Mouse (Mus musculus) left cerebral cortex, adult 11 months (tissue): Measurements from ENCODE around the gene Klc3.
A peak's percentile ranks its signal among the peaks of the same experiment; 100 is the strongest.

Source experiments
- DNase-seq: peaks from one replicate; pipeline ENCODE4 v3.0.0; 2022; ENCODE audit warnings: low spot score

The Klc3 gene

DNA sequence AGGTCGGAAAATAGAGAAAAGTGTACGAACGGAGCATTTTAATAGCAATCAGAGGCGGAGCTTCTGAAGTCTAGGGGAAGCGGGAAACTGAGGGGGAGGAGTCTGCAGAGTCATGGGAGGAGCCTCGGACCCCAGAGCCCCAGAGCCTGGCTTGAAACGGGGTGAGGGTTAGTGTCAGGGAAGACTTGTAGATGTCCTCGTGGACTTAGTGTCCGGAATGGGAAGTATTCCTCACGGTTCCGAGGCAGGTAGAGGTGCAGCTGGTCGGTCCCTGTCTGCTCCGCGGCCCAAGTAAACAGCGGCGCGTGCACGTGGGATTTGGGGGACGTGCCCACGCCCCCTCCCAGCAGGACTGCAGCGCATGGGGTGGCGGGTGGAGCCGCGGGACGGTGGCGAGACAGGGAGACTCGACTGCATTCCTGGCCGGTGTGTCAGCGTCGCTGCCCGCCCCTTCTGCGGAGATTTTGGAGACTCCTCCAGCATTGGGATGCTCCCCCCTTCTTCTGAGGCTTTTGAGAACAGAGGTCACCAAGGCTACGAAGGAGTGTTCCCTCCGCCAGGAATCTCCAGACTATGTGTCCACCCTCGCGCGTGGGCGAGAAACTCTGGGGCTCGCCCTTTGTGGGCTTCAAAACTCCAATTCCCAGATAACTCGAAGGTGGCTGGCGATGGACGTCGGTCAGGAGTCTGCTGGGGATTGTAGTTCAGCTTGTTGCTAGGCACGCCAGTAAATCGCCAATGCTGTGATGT is 43.8 kb downstream of the Klc3 start:
- DNase-seq = peak; percentile 70

DNA sequence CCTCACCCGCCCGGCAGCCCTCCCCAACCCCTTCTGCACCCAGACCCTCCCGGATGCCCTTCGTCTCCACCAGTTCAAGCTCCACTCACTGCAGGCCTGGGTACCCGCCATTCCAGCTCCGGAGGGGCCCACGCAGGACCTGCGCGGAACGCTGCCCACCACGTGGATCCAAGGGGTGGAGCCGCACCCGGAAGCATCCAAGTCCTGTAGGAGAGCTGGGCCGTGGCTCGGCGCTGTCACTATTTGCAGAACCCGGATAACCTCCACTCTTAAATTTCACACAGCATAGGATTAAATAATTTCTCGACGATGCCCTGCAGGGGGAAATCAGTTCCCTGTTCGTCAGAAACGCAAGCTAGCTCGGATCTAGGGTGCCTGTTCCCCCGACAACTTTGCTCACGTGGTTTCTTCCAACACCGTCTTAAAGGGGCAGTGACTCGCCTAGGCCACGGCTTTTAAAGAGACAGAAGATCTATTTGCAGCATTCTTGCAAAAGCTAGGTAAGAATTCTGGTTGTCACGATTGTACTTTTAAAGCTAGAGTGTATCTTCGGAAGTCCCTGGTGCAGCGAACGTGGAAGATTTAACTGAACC is 44.5 kb downstream of the Klc3 start, which contains the start of the genes Cd3eap and Ppp1r13l:
TSS of gene Cd3eap (minus strand) at position 185 of the 593 bp plus-strand sequence.
TSS of gene Ppp1r13l (plus strand) at position 451 of the 593 bp plus-strand sequence.
- peak; percentile 85 for DNase-seq

DNA sequence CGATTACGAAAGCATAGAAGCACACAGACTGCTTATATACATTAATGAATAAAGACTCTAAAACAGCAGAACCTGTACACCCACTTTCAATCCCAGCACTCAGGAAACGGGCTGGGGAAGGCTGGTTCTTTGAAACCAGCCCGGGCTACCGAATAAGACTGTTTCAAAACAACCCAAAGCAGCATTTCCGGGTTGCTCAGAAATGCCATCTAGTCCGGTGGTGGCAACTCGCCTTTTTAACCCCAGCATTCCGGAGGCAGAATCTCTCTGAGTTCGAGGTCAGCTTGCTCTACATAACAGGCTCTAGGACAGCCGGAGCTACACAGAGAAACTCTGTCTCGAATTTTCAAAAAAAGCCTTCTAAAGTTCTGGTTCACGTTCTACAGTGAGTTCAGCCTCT is 45.3 kb downstream of the Klc3 start:
- DNase-seq = no peak

DNA sequence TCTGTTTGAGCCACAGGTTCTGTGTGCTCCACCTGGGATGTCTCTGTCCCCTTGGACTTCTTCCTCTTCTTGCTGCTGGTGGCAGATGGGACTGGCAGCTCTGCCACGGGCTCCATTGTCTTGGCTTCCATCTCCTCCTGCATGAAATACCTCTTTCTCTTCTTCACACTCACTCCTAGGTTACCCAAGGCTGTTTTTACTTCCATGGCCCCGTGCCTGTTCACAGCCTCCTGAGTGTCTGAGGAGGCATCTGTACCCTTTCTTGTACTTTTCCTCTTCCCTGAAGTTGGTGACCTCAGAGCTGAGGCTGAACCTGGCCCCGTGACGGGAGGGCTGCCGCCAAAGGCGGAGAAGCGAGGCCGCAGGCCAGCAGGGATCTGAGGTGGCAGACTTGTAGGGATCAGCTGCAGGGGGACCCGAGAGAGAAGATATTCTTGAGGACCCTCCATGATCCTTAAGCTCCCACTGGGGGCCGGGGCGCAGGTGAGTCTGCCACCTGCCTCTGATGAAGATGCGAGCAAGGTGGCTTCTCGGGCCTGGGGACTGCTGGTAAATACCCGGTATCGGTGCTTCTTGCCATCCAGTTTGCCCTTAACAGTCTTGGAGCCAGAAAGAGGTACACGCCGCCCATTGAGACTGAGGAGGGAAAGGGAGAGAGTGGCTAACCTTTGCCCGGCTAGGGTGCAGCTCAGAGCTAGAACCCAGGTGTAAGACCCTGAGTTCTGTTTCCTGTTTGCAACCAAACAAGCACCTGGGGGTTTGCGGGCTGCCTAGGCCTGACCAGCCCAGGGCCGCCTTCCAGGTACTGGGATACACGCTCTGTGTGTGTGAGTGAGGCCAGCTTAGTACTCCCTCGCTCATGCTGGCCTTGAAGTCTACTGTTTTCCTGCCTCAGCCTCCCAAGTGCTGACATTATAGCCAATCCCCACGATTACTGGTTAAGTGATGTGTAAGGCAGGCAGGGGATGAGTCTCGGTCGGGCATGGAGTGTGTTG is 46.2 kb downstream of the Klc3 start:
- no peak for DNase-seq

DNA sequence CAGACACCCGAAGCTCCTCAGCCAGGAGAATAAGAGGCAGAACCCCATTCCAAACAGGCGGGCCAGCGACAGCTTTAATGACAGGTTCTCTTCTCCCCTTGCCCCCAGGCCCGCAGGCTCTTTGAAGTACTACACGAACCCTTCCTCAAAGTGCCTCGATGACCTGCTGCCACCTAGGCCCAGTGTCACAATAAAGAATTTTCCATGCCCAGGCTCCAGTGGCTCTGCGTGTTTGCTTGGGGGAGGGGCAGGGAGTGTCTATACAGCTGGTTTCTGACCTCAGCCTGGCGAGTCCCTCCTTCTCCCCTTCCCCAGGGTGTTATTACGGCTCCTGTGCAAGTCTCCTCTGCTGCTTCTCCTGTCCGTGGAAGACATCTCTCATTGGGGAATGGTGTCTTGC is 47.6 kb downstream of the Klc3 start:
- DNase-seq = no peak

DNA sequence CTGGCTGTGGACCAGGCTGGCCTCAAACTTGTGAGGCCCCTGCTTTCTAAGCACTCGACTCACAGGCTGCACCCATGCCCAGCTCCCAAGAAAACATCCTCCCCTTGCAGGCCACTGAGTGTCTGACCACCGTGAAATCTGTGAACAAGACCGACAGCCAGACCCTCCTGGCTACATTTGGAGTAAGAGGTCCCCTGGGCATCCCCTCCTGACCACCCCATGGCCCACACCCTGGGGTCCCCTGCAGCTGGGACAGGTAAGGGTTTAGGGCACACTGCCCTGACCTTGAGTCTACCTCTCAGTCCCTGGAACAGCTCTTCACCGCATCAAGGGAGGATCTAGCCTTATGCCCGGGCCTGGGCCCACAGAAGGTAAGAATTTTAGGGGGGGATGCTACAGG is 48.9 kb downstream of the Klc3 start:
- no peak for DNase-seq

DNA sequence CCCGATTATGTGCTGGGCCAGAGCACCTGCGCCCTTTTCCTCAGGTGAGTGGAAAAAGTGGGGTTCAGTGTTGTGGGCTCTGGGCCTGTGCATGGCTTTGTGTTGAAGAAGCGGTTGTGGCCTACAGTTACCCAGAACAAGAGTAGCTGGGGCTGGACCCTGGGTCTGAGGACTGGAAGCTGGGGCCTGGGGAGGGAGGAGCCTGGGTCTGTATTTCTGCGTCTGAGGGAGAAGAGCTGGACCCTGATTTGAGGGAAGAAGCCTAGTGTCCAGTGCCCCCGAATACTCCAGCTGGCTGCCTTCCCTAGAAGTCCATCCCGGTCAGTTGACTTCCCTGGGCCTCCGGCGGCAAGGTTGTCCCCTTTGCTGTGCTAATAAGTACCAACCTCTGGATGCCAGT is 53.7 kb downstream of the Klc3 start:
- DNase-seq = no peak

DNA sequence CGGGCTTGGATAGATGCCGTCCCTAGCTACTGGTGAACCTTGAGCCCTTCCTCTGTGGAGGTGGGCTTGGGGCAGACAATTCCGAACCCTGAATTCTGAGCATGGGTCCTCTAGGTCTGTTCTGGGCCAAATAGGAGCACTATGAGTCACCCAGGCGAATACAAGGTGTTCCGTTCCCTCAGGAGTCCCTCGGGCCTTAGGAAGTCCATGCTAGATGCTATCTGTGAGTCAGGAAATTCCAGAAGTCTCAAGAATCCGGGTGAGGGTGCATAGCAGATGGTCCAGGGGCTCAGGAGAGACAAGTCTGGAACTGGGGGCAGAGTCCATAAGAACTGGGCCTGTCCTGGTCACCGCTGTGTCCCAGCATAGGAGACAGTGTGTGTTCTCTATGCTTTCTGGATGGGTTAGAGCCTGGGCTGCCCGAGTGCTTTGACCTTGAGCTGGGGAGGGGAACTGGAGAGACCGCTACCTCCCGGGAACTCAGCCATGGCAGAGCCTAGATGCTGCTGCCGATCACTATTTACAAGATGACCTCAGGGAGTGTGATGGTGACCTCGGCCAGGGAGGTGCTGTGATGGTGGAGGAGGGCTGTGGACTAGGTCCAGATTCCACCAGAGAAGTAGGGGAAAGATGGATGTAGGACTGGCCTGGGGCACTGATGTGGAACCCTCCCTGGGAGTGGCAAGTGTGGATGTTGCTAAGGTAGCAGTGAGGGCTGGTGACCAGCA is 54.6 kb downstream of the Klc3 start:
- DNase-seq = no peak

DNA sequence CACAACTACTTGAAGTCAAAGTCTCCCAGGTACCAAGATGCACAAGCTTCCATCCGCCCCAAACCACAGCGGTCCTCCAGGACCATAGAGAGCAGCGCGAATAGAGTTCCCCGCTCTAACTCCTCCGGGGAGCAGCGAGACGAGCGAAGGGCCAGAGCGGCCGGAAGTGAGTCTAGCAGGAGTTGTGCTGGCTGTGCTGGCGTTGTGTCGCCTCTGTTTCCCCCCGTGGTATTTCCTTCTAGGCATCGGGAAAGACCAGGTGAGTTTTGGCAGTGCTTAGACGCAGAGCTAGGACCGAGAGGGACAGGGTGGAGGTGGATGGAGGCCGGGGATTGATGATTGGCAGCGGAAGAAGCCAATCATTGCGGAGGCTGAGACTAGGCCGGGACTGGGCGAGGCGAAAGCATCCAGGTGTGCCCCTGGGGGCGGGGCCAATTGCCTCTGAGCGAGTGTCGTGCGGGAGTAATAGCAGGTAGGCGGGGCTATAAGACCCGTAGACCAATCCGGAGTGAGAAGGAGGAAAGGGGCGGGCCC is 58.9 kb downstream of the Klc3 start:
- DNase-seq = peak; percentile 95
